Mouse (Mus musculus) fat pad, adult 2 months (tissue): ENCODE data around the gene Habp2.

Source experiments
- DNase-seq: peaks from one replicate; pipeline ENCODE4 v3.0.0-alpha.2; 2011; ENCODE audit warnings: low read depth, low spot score; ENCODE audit errors: extremely low read depth

Habp2 gene

DNA sequence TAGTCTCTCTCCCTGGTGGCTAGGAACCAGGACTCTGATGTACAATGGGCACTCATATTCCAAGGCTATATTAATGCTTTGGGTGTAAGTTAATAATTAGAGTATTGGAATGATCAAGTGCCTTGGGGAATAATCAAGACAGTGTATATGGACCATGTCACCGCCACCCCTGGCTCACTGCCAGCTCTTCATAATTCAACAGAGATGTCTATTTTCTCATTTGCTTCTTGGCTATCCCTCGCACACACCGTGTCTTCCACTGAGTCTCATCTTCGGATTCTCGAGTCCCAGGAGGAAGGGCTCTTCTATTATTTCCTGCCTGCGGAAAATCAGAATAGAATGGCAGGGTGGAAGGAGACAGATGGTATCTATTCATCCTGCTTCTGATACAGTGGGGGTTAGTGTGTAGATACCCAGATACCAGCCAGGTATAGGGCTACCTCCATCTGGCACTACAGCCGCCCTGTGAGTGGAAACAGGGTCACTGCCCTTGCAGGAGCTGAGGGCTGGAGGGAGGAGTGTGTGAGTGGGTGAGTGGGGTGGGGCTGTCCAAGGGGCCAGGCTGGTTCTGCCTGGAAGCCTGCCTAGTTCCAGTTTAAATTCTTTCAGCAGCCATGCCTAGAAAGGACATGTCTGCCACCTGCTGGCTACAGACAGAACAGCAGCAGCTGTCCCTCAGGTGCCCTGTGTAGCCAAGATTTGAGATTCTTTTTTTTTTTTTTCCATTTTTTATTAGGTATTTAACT is 7.9 kb downstream of the Habp2 start:
- no peak for DNase-seq

- DNase-seq = no peak
These were observed 9.7 kb downstream of the Habp2 start for GRCm38 (mm10) chr19:56296668-56297067.

DNA sequence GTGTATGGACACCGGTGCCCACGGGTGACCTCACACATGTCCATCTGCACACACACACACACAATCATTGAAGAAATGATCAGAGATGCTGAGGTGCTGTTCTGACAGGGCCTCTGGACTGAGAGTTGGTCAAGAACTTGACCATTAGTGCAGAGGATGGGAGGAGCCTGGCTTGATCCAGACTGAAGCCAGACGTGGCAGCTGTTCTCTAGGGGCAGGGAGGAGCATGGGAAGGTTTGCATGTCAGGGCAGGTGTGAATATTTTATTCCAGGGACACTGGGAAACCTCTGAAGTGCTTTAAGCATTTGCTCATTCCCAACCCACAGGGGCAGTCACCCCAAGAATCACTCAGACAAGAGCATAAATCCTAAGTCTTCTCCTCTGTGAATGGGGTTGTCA is 10.3 kb downstream of the Habp2 start:
- no peak for DNase-seq

DNA sequence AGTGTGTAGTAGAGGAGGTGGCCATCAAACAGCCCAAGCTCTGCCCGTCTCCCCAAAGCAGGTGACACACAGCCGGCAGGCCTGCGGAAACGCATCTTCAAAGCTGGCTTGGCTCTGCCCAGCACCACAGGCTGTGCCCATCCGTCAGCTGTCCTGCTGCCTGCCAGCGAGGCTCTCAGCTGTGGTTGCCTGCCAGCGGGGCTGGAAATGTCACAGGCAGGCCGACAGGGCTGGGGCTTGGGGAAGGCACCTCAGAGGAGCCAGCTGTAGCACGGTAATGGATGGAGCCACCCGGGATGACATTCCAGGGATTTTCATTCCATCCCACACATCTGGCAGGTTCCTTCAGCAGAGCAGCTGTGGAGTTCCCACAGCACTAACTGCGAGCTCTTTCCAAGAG is 13.9 kb downstream of the Habp2 start:
- no peak for DNase-seq

GRCm38 (mm10) chr19:56316531-56316930 is 29.6 kb downstream of the Habp2 start:
- no peak for DNase-seq

- DNase-seq = no peak
These were observed 32.3 kb downstream of the Habp2 start for GRCm38 (mm10) chr19:56319219-56319618.

- no peak for DNase-seq
These were observed 32.7 kb downstream of the Habp2 start for GRCm38 (mm10) chr19:56319629-56320028.

GRCm38 (mm10) chr19:56320186-56320860 is 33.4 kb downstream of the Habp2 start:
- no peak for DNase-seq

DNA sequence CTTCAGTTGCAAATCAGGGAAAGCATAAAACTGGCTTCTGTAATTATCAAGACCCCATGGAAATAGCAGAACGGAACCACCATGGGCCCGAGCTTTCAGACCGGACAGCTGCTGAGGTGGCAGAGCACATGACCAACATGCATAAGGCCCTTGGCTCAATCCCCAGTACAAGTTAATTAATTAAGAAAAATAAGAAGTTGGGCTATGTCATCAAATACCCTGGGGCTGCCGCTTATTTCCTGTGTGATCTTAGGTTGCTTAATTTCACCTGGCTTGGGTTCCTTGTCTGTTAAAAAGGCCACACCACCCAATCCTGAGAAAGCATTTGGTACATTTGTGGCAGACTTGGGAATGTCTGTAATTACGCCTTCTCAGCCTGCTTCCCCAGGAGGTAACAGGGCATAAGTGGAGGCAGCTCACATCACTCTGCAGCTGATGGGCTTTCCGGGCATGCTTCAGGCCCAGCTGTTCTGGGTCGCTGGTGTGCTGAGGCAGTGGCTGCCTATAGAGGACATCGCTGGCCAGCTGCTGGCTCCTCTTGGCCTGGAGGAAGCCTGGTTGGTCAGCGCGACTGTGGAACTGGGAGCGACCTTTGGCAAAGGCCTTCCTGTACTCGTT is 34.5 kb downstream of the Habp2 start:
- DNase-seq = no peak

DNA sequence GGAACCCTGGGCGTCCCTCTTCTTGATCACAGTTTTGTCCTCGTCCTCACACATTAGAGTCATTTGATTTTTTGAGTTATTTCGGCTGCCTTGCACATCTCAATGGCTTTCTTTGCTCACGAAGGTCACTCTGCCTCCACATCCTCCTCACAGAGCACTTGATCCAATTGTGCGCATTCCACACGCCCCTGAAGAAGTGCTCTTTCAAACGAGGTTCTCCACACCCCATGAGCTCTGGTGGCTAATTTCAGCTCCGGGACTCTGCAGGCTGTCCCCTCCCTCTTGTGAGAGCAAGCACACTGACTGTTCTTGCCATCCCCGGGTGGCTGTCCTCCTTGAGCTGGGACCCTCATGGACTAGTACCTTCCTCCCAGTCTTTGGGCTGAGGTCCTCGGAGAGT is 38.7 kb downstream of the Habp2 start:
- no peak for DNase-seq

DNA sequence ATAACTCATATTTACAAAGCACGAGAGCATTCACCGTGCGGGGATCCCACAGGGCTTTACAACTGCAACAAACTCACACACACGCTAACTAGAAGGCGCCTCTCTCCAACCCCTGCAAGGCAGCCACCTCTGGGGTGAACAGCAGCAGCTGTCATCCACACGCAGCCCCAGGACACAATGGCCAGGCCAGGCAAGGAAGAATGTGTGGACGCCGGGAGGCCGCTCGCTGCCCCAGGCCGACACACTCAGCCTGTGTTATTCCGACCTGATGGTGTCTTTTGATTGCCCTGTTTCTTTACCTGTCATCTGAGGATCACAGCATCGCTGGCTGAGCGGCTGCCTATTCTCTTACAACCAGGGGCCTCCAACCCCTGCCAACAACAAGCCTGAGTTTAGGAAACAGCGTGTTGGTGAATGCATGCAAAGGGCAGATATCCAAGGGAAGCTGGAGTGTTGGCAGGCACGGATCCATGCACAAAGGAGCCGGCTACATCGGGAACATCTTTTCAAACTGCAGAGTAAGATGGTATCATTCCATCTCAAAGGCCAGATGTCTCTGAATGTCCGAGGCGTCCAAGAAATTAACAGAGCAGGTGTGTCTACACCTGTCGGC is 39.4 kb downstream of the Habp2 start:
- DNase-seq = no peak

GRCm38 (mm10) chr19:56336321-56336720 is 49.4 kb downstream of the Habp2 start:
- no peak for DNase-seq

GRCm38 (mm10) chr19:56336826-56337225 is 49.9 kb downstream of the Habp2 start:
- DNase-seq = no peak

GRCm38 (mm10) chr19:56342006-56342405 is 55.1 kb downstream of the Habp2 start:
- no peak for DNase-seq

- DNase-seq = no peak
These were observed 57.1 kb downstream of the Habp2 start for GRCm38 (mm10) chr19:56343869-56344563.

- no peak for DNase-seq
These were observed 59.1 kb downstream of the Habp2 start for GRCm38 (mm10) chr19:56346016-56346415.

- DNase-seq = no peak
These were observed 59.8 kb downstream of the Habp2 start for GRCm38 (mm10) chr19:56346750-56347149.

GRCm38 (mm10) chr19:56349295-56349694 is 62.4 kb downstream of the Habp2 start:
- DNase-seq = no peak

DNA sequence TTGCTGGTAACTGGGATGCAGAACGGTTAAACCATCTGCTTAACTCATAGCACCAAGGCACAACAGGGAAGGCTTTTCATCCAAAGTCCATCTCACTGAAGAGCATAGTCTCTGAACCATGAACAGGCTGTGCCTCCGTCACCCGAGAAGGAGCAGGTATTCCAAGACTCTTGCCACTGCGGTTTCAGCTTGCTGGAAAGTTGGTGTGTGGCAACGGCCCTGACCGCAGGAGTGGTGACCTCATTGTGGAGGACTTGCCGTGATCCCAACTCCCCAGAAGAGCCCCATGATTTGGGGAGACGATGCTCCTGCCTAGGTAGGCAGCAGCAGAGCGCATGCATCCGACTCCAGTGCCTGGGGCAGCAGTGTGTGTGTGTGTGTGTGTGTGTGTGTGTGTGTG is 66.8 kb downstream of the Habp2 start:
- no peak for DNase-seq

DNA sequence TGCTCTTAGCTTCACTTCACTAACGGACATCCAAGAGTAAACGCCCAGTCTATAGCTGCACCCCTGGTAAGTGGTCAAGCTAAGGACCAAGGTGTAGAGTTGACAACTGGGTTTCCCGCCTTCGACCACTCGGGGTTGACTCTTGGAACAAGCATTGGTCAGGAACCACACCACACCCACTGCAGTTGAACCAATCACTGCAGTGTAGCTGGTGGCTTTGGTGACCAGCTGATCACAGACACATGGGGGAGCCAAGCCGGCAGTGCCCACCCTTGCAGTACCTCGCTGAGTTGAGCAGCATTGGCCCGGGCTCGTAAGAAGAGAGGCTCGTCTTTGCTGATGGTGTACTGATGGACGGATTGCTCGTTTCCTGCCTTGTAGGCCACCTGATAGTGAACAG is 68.3 kb downstream of the Habp2 start:
- DNase-seq = no peak
